In the genomic region with DNA sequence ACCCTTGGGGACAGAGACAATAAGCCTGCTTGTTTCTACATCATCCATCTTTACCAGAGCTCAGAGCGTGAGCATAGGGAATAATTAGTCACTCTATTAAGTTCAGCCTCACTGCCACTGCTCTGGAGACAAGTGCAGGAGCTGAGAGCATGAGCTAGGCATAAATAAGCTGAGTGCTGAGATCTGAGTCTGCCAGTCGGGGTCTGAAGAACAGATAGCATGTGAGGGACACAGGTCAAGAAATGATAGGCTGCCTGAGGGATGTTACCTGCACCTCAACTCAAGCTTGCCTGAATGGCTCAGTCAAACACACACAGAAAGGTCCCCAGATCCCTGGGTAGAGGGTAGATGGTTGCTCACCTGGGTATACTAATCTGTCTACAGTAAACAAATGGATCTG, we compare ENCODE assay signal across 24 mouse cellular contexts. TPM values are rescaled to one million over a fixed set of nuclear protein-coding genes. Genes with fewer than 3 reads are reported as not detected.
DNase-seq lines count a peak whose midpoint lies in the region; ATAC-seq and TF ChIP-seq lines count a peak whose summit lies in the region.
"Had no signal": no experiment of that assay in that cellular context is flagged by ENCODE, and none has a peak within 500 bp of the region (broad histone marks: within the 10 kb centered on the region; RNA-seq: fewer than 3 reads in every experiment).

No protein-coding gene starts in this region.

- no peak for ATAC-seq in cerebellum, adult (ENCODE audit: insufficient number of reproducible peaks, low FRiP score, low TSS enrichment)
- no peak for ATAC-seq in hindbrain, embryonic 11.5 days (ENCODE audit: low FRiP score)
- ATAC-seq in hindbrain, postnatal 0 days: no peak
- ATAC-seq in stomach, postnatal 0 days (ENCODE audit: low FRiP score, low TSS enrichment): no peak
- ATAC-seq: forebrain, embryonic 14.5 days; midbrain, embryonic 15.5 days had no signal

- H3K9ac ChIP-seq in hindbrain, embryonic 11.5 days (ENCODE audit: low read depth, low read length): 0 out of 2 replicates have a peak overlapping the region, but pooled peaks have one; percentile 4
- no peak overlapping the region for H3K9ac ChIP-seq in hindbrain, postnatal 0 days (replicated peaks; ENCODE audit: low read length)
- H3K9ac ChIP-seq in stomach, postnatal 0 days (ENCODE audit: low read length): no peak overlapping the region
- H3K9ac ChIP-seq: kidney, embryonic 15.5 days; lung, embryonic 15.5 days; midbrain, embryonic 15.5 days; neural tube, embryonic 13.5 days had no signal

- no peak for TF ChIP-seq CTCF in hindbrain, postnatal 0 days (IDR thresholded peaks at IDR 0.05; ENCODE audit: low read depth)
- no peak for TF ChIP-seq CTCF in stomach, postnatal 0 days (IDR thresholded peaks at IDR 0.05; ENCODE audit: low read depth)

- 70% methylated on average over 2 of the region's 2 CpGs for WGBS in hindbrain, embryonic 11.5 days
- 50% methylated on average over 2 of the region's 2 CpGs for WGBS in hindbrain, postnatal 0 days
- WGBS in stomach, postnatal 0 days: 69% methylated on average over 2 of the region's 2 CpGs

- no peaks in the 10 kb centered on the region for H3K27me3 ChIP-seq in hindbrain, embryonic 11.5 days (ENCODE audit: control insufficient read depth, insufficient read depth, low read length)
- H3K27me3 ChIP-seq in hindbrain, postnatal 0 days (ENCODE audit: insufficient read depth, low read length): no peaks in the 10 kb centered on the region
- H3K27me3 ChIP-seq in stomach, postnatal 0 days (ENCODE audit: control insufficient read depth, insufficient read depth, low read length): no peaks in the 10 kb centered on the region
- H3K27me3 ChIP-seq: heart, embryonic 15.5 days; kidney, embryonic 15.5 days; lung, embryonic 15.5 days; megakaryocyte, embryonic 14.5 days; midbrain, embryonic 15.5 days; neural tube, embryonic 13.5 days had no signal

- H3K4me3 ChIP-seq in hindbrain, embryonic 11.5 days (ENCODE audit: low read depth, low read length): no peak overlapping the region
- H3K4me3 ChIP-seq in hindbrain, postnatal 0 days (ENCODE audit: low read length): no peak overlapping the region
- H3K4me3 ChIP-seq in stomach, postnatal 0 days (ENCODE audit: low read depth, low read length): no peak overlapping the region
- H3K4me3 ChIP-seq: heart, embryonic 15.5 days; kidney, embryonic 15.5 days; lung, embryonic 15.5 days; megakaryocyte, embryonic 14.5 days; midbrain, embryonic 15.5 days; myocyte; neural tube, embryonic 13.5 days had no signal

- no peak overlapping the region for H3K4me2 ChIP-seq in hindbrain, embryonic 11.5 days (replicated peaks; ENCODE audit: low read depth, low read length)
- H3K4me2 ChIP-seq in hindbrain, postnatal 0 days (ENCODE audit: low read depth, low read length): no peak overlapping the region
- no peak overlapping the region for H3K4me2 ChIP-seq in stomach, postnatal 0 days (replicated peaks; ENCODE audit: low read depth)
- H3K4me2 ChIP-seq: kidney, embryonic 15.5 days; lung, embryonic 15.5 days; midbrain, embryonic 15.5 days; neural tube, embryonic 13.5 days had no signal

- H3K4me1 ChIP-seq in hindbrain, embryonic 11.5 days (replicated peaks; ENCODE audit: control insufficient read depth, insufficient read depth, low read length): 0 out of 2 replicates have a peak, but pooled peaks cover 2% of the 10 kb centered on the region
- H3K4me1 ChIP-seq in hindbrain, postnatal 0 days (ENCODE audit: insufficient read depth, low read length): peaks cover 8% of the 10 kb centered on the region
- H3K4me1 ChIP-seq in stomach, postnatal 0 days (replicated peaks; ENCODE audit: control insufficient read depth, insufficient read depth): peaks cover 13% of the 10 kb centered on the region

- DNase-seq in cerebellum, adult 18-20 months: peak; percentile 9 to 21
- DNase-seq in hindbrain, embryonic 11.5 days (ENCODE audit: low spot score): no peak
- DNase-seq in hindbrain, postnatal 0 days (ENCODE audit: low spot score): no peak
- peak; percentile 10 for DNase-seq in urinary bladder, adult 2 months (ENCODE audit: low spot score)
- DNase-seq in urinary bladder, postnatal 10 days (ENCODE audit: low spot score): no peak
- DNase-seq in stomach, postnatal 0 days (ENCODE audit: low spot score): peak; percentile 7
- DNase-seq in embryo, embryonic 10 days (ENCODE audit: low spot score): no peak
- DNase-seq: heart, postnatal 36 days; kidney, adult 11 months; kidney, postnatal 36 days; lung, postnatal 36 days; retina, postnatal 1 day; right cerebral cortex, postnatal 25 days; thymus, adult 18-20 months; thymus, postnatal 4 days had no signal

- H3K36me3 ChIP-seq in hindbrain, embryonic 11.5 days (ENCODE audit: control insufficient read depth, insufficient read depth, low read length): no peaks in the 10 kb centered on the region
- H3K36me3 ChIP-seq in hindbrain, postnatal 0 days (ENCODE audit: insufficient read depth, low read length): peaks cover 7% of the 10 kb centered on the region; the same call in 1 of the 2 replicates
- H3K36me3 ChIP-seq in stomach, postnatal 0 days (ENCODE audit: control insufficient read depth, insufficient read depth, low read length): peaks cover 12% of the 10 kb centered on the region; the same call in 1 of the 2 replicates
- H3K36me3 ChIP-seq: midbrain, embryonic 15.5 days had no signal

- no peak for TF ChIP-seq EP300 in stomach, postnatal 0 days (optimal IDR thresholded peaks at IDR 0.05)

- no peaks in the 10 kb centered on the region for H3K9me3 ChIP-seq in hindbrain, embryonic 11.5 days (ENCODE audit: control insufficient read depth, low read length)
- no peaks in the 10 kb centered on the region for H3K9me3 ChIP-seq in hindbrain, postnatal 0 days (ENCODE audit: low read length)
- no peaks in the 10 kb centered on the region for H3K9me3 ChIP-seq in stomach, postnatal 0 days (ENCODE audit: control insufficient read depth, low read length)
- H3K9me3 ChIP-seq: heart, embryonic 15.5 days; kidney, embryonic 15.5 days; lung, embryonic 15.5 days; megakaryocyte, embryonic 14.5 days; midbrain, embryonic 15.5 days; neural tube, embryonic 13.5 days had no signal

- H3K27ac ChIP-seq in hindbrain, embryonic 11.5 days (ENCODE audit: low read depth, low read length): no peak overlapping the region
- H3K27ac ChIP-seq in hindbrain, postnatal 0 days: no peak overlapping the region
- H3K27ac ChIP-seq in stomach, postnatal 0 days (replicated peaks): no peak overlapping the region
- H3K27ac ChIP-seq: heart, embryonic 15.5 days; kidney, embryonic 15.5 days; lung, embryonic 15.5 days; midbrain, embryonic 15.5 days; neural tube, embryonic 13.5 days had no signal

RNA-seq across cellular contexts. Expression of a gene that starts 7.6 kb away (rescaled TPM):
- polyA plus RNA-seq in hindbrain, embryonic 11.5 days (2014; fragmentation: Nextera tagmentation; extraction: Ambion mirVana): 54.1 and 57.7 TPM in 2 replicates
- total RNA-seq in hindbrain, postnatal 0 days (2014; rRNA removed): 49.9 and 58.2 TPM in 2 replicates
- 36.5 and 38.1 TPM in 2 replicates for polyA plus RNA-seq in hindbrain, postnatal 0 days (2015; fragmentation: Nextera tagmentation; extraction: Ambion mirVana)
- 139 and 214 TPM in 2 replicates for polyA plus RNA-seq in urinary bladder, adult 2 months (2012; rRNA removed)
- polyA plus RNA-seq in stomach, postnatal 0 days (2015; fragmentation: Nextera tagmentation; extraction: Ambion mirVana): 37.1 and 39.7 TPM in 2 replicates

RNA-seq across cellular contexts. Expression of a gene that starts 14.5 kb away (rescaled TPM):
- polyA plus RNA-seq in hindbrain, embryonic 11.5 days (2014; fragmentation: Nextera tagmentation; extraction: Ambion mirVana): 66.5 and 78.1 TPM in 2 replicates
- total RNA-seq in hindbrain, postnatal 0 days (2014; rRNA removed): 29.9 and 32.3 TPM in 2 replicates
- 39.8 and 42.4 TPM in 2 replicates for polyA plus RNA-seq in hindbrain, postnatal 0 days (2015; fragmentation: Nextera tagmentation; extraction: Ambion mirVana)
- 30.7 and 40.9 TPM in 2 replicates for polyA plus RNA-seq in urinary bladder, adult 2 months (2012; rRNA removed)
- polyA plus RNA-seq in stomach, postnatal 0 days (2015; fragmentation: Nextera tagmentation; extraction: Ambion mirVana): 28.3 and 28.4 TPM in 2 replicates

RNA-seq across cellular contexts. Expression of a gene that starts 15.5 kb away (rescaled TPM):
- polyA plus RNA-seq in hindbrain, embryonic 11.5 days (2014; fragmentation: Nextera tagmentation; extraction: Ambion mirVana): 25.4 and 30.8 TPM in 2 replicates
- total RNA-seq in hindbrain, postnatal 0 days (2014; rRNA removed): 66.2 and 75.8 TPM in 2 replicates
- 70.3 and 74.6 TPM in 2 replicates for polyA plus RNA-seq in hindbrain, postnatal 0 days (2015; fragmentation: Nextera tagmentation; extraction: Ambion mirVana)
- polyA plus RNA-seq in urinary bladder, adult 2 months (2012; rRNA removed): 43.9 and 52.6 TPM in 2 replicates
- 15.9 and 18.3 TPM in 2 replicates for polyA plus RNA-seq in stomach, postnatal 0 days (2015; fragmentation: Nextera tagmentation; extraction: Ambion mirVana)

RNA-seq across cellular contexts. Expression of a gene that starts 21.9 kb away (rescaled TPM):
- polyA plus RNA-seq in hindbrain, embryonic 11.5 days (2014; fragmentation: Nextera tagmentation; extraction: Ambion mirVana): 75.9 and 77.7 TPM in 2 replicates
- total RNA-seq in hindbrain, postnatal 0 days (2014; rRNA removed): 110 and 144 TPM in 2 replicates
- polyA plus RNA-seq in hindbrain, postnatal 0 days (2015; fragmentation: Nextera tagmentation; extraction: Ambion mirVana): 124 and 138 TPM in 2 replicates
- polyA plus RNA-seq in urinary bladder, adult 2 months (2012; rRNA removed): 14.7 and 20.2 TPM in 2 replicates
- polyA plus RNA-seq in stomach, postnatal 0 days (2015; fragmentation: Nextera tagmentation; extraction: Ambion mirVana): 22.9 and 26.8 TPM in 2 replicates

RNA-seq across cellular contexts. Expression of a gene that starts 56.8 kb away (rescaled TPM):
- 97.1 and 104 TPM in 2 replicates for polyA plus RNA-seq in hindbrain, embryonic 11.5 days (2014; fragmentation: Nextera tagmentation; extraction: Ambion mirVana)
- total RNA-seq in hindbrain, postnatal 0 days (2014; rRNA removed): 417 and 459 TPM in 2 replicates
- polyA plus RNA-seq in hindbrain, postnatal 0 days (2015; fragmentation: Nextera tagmentation; extraction: Ambion mirVana): 260 and 276 TPM in 2 replicates
- polyA plus RNA-seq in urinary bladder, adult 2 months (2012; rRNA removed): 51.2 and 52.7 TPM in 2 replicates
- 50.2 and 52.7 TPM in 2 replicates for polyA plus RNA-seq in stomach, postnatal 0 days (2015; fragmentation: Nextera tagmentation; extraction: Ambion mirVana)

Comparison
In these comparisons a context has a peak if more than half of its experiments do, and no peak if none do; other contexts are left out.
1. DNase-seq: peak in cerebellum, adult 18-20 months (2 of 2), urinary bladder, adult 2 months (single experiment) and stomach, postnatal 0 days (single experiment); none in hindbrain, embryonic 11.5 days (single experiment), hindbrain, postnatal 0 days (single experiment), urinary bladder, postnatal 10 days (single experiment) and embryo, embryonic 10 days (single experiment).